11 mouse cellular contexts compared by ENCODE assay signal in genomic region chr7:48897539-48898163, GRCm38 (mm10). TPM values are rescaled to one million over a fixed set of nuclear protein-coding genes. Genes with fewer than 3 reads are reported as not detected.
DNase-seq lines count a peak whose midpoint lies in the region; ATAC-seq and TF ChIP-seq lines count a peak whose summit lies in the region.
"Had no signal": no experiment of that assay in that cellular context is flagged by ENCODE, and none has a peak within 500 bp of the region (broad histone marks: within the 10 kb centered on the region; RNA-seq: fewer than 3 reads in every experiment).

No protein-coding gene starts in this region.

- H3K27me3 ChIP-seq in kidney, adult 2 months (replicated peaks; ENCODE audit: control insufficient read depth, insufficient read depth, low read length): no peaks in the 10 kb centered on the region
- peaks cover 61% of the 10 kb centered on the region for H3K27me3 ChIP-seq in embryonic facial prominence, embryonic 10.5 days (replicated peaks; ENCODE audit: low read depth, poor library complexity, severe bottlenecking)
- H3K27me3 ChIP-seq in midbrain, embryonic 12.5 days: peaks cover 79% of the 10 kb centered on the region

- H3K4me2 ChIP-seq in midbrain, embryonic 12.5 days (replicated peaks): 0 out of 2 replicates have a peak overlapping the region, but pooled peaks have one; percentile 7

- 0 out of 2 replicates have a peak overlapping the region, but pooled peaks have one; percentile 6 for H3K9ac ChIP-seq in midbrain, embryonic 12.5 days (replicated peaks)
- H3K9ac ChIP-seq: liver, embryonic 14.5 days had no signal

- H3K9me3 ChIP-seq in embryonic facial prominence, embryonic 10.5 days: no peaks in the 10 kb centered on the region
- H3K9me3 ChIP-seq in midbrain, embryonic 12.5 days: no peaks in the 10 kb centered on the region

- WGBS in kidney, adult 2 months: 21% methylated on average over 24 of the region's 24 CpGs
- 54% methylated on average over 24 of the region's 24 CpGs for WGBS in embryonic facial prominence, embryonic 10.5 days
- 41% methylated on average over 24 of the region's 24 CpGs for WGBS in midbrain, embryonic 12.5 days

- no peak overlapping the region for H3K27ac ChIP-seq in kidney, adult 2 months (ENCODE audit: insufficient read depth, low read depth, low read length)
- H3K27ac ChIP-seq in embryonic facial prominence, embryonic 10.5 days (replicated peaks): peak overlapping the region; percentile 62
- H3K27ac ChIP-seq in midbrain, embryonic 12.5 days (replicated peaks): 0 out of 2 replicates have a peak overlapping the region, but pooled peaks have one; percentile 6
- H3K27ac ChIP-seq: liver, embryonic 14.5 days had no signal

- TF ChIP-seq CTCF in kidney, adult 2 months (conservative IDR thresholded peaks at IDR 0.05; ENCODE audit: insufficient read depth, insufficient read length, low read depth, low read length): no peak

- no peak overlapping the region for H3K4me3 ChIP-seq in kidney, adult 2 months (ENCODE audit: insufficient read depth, low read depth, low read length)
- no peak overlapping the region for H3K4me3 ChIP-seq in embryonic facial prominence, embryonic 10.5 days
- no peak overlapping the region for H3K4me3 ChIP-seq in midbrain, embryonic 12.5 days
- H3K4me3 ChIP-seq: myocyte had no signal

- no peaks in the 10 kb centered on the region for H3K4me1 ChIP-seq in kidney, adult 2 months (ENCODE audit: control insufficient read depth, insufficient read depth, low read length)
- peaks cover 34% of the 10 kb centered on the region for H3K4me1 ChIP-seq in embryonic facial prominence, embryonic 10.5 days
- H3K4me1 ChIP-seq in midbrain, embryonic 12.5 days: peaks cover 28% of the 10 kb centered on the region

- DNase-seq in kidney, adult 2 months: peak; percentile 21
- DNase-seq in kidney, adult 9 months: no peak
- DNase-seq in embryonic facial prominence, embryonic 10.5 days (ENCODE audit: low spot score): no peak
- peak; percentile 35 for DNase-seq in forelimb bud, embryonic 11.5 days (ENCODE audit: low read depth, low spot score)
- DNase-seq in gastrocnemius, postnatal 25 days: no peak
- no peak for DNase-seq in left cerebral cortex, adult 9 months (ENCODE audit: low spot score in 2 of 2)
- no peak for DNase-seq in layer of hippocampus, adult 9-11 months

- no peak for ATAC-seq in midbrain, embryonic 12.5 days (ENCODE audit: low FRiP score, low read depth)

- no peaks in the 10 kb centered on the region for H3K36me3 ChIP-seq in kidney, adult 2 months (ENCODE audit: control insufficient read depth, insufficient read depth, low read length)
- H3K36me3 ChIP-seq in embryonic facial prominence, embryonic 10.5 days (replicated peaks): no peaks in the 10 kb centered on the region
- H3K36me3 ChIP-seq in midbrain, embryonic 12.5 days: no peaks in the 10 kb centered on the region

- no peak for TF ChIP-seq POLR2A in kidney, adult 2 months (IDR thresholded peaks at IDR 0.05; ENCODE audit: low read depth, low read length)

RNA-seq across cellular contexts. Expression of gene Nav2, which starts 10.9 kb away (rescaled TPM):
- 18.3 and 18.4 TPM in 2 replicates for polyA plus RNA-seq in kidney, adult 2 months (2012; rRNA removed)
- polyA plus RNA-seq in embryonic facial prominence, embryonic 10.5 days (2016; fragmentation: Nextera tagmentation; extraction: Ambion mirVana): 11.5 and 13.2 TPM in 2 replicates
- polyA plus RNA-seq in midbrain, embryonic 12.5 days (2016; fragmentation: Nextera tagmentation; extraction: Ambion mirVana): 23.0 and 24.5 TPM in 2 replicates
- total RNA-seq in gastrocnemius, postnatal 25 days (2021): 10 to 100 TPM; 29.5 to 30.0 TPM

RNA-seq across cellular contexts. Expression of gene E2f8, which starts 16.3 kb away (rescaled TPM):
- 0.12 and 0.28 TPM in 2 replicates for polyA plus RNA-seq in kidney, adult 2 months (2012; rRNA removed)
- 15.7 and 16.8 TPM in 2 replicates for polyA plus RNA-seq in embryonic facial prominence, embryonic 10.5 days (2016; fragmentation: Nextera tagmentation; extraction: Ambion mirVana)
- 12.8 and 15.5 TPM in 2 replicates for polyA plus RNA-seq in midbrain, embryonic 12.5 days (2016; fragmentation: Nextera tagmentation; extraction: Ambion mirVana)
- total RNA-seq in gastrocnemius, postnatal 25 days (2021): under 1 TPM; 0.33 to 0.67 TPM

RNA-seq across cellular contexts. Expression of gene Csrp3, which starts 49.8 kb away (rescaled TPM):
- polyA plus RNA-seq in kidney, adult 2 months (2012; rRNA removed): 5.1 TPM in 1 of 2 replicates, not detected in the other
- polyA plus RNA-seq in embryonic facial prominence, embryonic 10.5 days (2016; fragmentation: Nextera tagmentation; extraction: Ambion mirVana): 0.57 and 1.1 TPM in 2 replicates
- 0.27 and 0.56 TPM in 2 replicates for polyA plus RNA-seq in midbrain, embryonic 12.5 days (2016; fragmentation: Nextera tagmentation; extraction: Ambion mirVana)
- total RNA-seq in gastrocnemius, postnatal 25 days (2021): 1,000 to 10,000 TPM in 1 of 2 experiments, 100 to 1,000 TPM in 1; 118 to 1,199 TPM
- total RNA-seq: layer of hippocampus, postnatal 14 days had no signal

Comparison
In these comparisons a context has a peak if more than half of its experiments do, and no peak if none do; other contexts are left out.
1. DNase-seq: peak in kidney, adult 2 months (single experiment) and forelimb bud, embryonic 11.5 days (single experiment); none in kidney, adult 9 months (single experiment), embryonic facial prominence, embryonic 10.5 days (single experiment), gastrocnemius, postnatal 25 days (single experiment), left cerebral cortex, adult 9 months (0 of 2) and layer of hippocampus, adult 9-11 months (single experiment).
2. RNA of gene E2f8, which starts 16.3 kb away (polyA plus RNA-seq): 15.7 to 16.8 TPM in embryonic facial prominence, embryonic 10.5 days and 12.8 to 15.5 TPM in midbrain, embryonic 12.5 days; 0.12 to 0.28 TPM in kidney, adult 2 months; every median in the first group is over 10 times any median in the second.